Mouse (Mus musculus) erythroid progenitor cell, adult 5-6 weeks (primary cell): Measurements from ENCODE around the gene Kdm1b. TPM values are rescaled to one million over a fixed set of nuclear protein-coding genes. Genes with fewer than 3 reads are reported as not detected.
A peak's percentile ranks its signal among the peaks of the same experiment; 100 is the strongest.

ENCODE experiments used
- ATAC-seq: replicated peaks from 2 replicates; pipeline ENCODE4 v1.8.0; 2016; ENCODE audit warnings: moderate number of reproducible peaks, mild to moderate bottlenecking, moderate TSS enrichment, inconsistent platforms; ENCODE audit not compliant: poor library complexity, low FRiP score, severe bottlenecking
- total RNA-seq, 2 experiments: library from RNA; stranded (forward) in 1 of 2; stranded (reverse) in 1 of 2; fragments of 150-400 nt in 1 of 2; fragments of 186-747, 209-891 nt in 1 of 2; gene quantifications; 2 replicates each; pipeline versions ENCODE4 v1.2.3 to v1.2.4; 2015 to 2017; ENCODE audit warnings: low replicate concordance in 2 of 2

Gene Kdm1b
- total RNA-seq, 2 experiments from 2014 or later = 3.4 to 6.8 TPM

DNA sequence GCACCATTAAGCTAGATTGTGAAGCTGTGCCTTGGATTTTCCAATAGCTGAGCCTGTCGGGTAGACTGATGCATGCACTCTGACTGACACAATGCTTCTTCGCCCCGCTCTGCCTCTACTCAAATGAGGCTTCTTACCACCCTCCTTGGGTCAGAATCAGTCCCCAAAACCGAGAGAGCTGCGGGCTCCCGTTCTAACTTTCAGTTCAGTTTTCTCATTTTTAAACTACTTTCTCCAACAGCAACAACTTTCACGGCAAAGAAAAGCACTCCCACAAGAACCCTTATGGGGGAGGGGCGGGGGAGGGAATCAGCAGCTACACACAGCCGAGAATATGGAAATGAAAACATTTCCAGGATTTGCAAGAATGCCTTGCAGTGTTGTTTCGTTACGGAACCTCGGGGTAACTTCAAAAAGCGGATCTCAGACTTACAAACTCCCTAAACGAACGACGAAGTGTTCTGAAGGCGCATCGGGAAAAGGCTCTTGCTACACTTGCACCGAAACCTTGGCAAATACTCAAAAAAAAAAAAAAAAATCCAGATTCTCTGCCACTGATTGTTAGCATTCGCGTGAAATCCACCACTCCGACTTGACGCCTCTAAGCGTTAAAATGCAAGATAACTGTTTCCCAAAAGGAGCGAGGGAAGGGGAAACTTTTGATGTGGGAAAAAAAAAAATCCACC is 61.7 kb downstream of the Kdm1b start:
- no peak for ATAC-seq

DNA sequence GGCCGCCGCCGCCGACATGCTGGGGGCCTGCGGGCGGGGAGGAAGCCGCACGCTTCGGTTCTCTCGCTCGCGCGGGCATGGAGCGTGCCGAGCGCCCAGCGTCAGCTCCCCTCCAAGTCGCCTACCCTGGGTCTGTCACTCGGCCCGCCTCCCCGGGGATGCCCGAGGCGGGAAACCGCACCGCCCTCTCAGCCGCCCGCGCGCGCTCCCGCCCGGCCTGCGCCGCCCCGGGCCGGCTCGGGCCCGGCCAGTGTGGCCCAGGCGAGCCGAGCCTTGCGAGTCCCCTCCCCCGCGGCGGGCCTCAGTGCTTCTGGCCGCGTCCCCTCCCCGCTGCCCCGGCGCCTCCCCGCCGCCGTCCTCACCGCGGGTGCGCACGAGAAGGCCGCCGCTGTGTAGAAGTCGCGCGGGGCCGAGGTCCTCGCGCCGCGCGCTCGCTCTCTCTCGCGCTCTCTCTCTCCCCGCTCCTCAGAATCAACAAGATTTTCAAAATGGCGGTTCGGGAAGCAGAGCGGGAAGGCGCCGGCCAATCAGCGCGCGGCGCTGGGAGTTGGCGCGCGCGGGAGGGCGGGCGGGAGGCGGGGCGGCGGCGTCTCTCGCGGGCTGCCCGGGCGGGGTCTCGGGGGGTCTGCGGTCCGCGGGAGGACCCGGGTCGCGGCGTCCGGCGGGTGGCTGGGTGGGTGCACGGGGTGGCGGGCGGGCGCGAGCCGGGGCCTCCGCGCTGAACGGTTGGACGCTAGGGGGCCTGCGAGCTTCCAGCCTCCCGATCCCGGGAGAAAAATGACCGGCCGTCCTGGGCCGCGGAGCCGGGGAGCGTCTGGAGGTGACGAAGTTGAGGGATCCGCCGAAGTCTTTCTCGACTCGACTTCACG is 62.6 kb downstream of the Kdm1b start, which contains the start of gene Dek:
Dek (minus strand) TSS at position 491 of the 869 bp plus-strand sequence.
- ATAC-seq = peak; percentile 59; the same call in 1 of the 2 replicates

DNA sequence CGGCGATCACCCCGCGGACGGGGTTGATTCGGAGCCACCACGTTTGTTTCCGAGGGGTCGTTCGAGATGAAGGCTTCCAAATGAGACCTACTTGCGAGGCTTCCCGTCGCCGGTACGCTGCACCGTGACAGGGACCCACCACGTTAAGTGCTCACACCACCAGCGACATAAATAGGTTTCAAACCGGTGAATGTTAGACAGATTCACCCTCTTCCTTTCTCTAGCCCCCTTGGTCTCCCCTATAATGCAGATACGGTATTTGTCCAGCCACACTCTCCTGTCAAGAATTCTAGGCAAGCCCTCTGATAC is 63.2 kb downstream of the Kdm1b start:
- 0 out of 2 replicates have a peak, but pooled peaks have one; percentile 1 for ATAC-seq

DNA sequence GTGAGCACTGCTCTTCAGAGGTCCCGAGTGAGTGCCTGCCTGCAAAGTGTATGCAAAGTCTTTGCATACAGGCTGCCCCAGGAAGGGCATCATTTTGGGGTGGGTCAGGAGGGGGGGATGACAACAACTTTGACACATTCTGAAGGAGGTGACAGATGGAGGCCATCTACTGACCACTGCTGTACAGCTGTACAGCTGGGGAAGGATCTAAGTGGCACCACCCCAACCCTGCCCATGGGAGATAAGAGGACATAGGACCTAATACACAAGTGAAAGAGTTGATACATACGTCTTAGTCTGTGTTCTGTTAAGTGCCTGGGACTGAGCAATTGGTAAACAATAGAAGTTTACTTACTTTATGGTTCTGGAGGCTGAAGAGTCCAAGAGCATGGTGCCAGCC is 65.9 kb downstream of the Kdm1b start:
- peak; percentile 56 for ATAC-seq

DNA sequence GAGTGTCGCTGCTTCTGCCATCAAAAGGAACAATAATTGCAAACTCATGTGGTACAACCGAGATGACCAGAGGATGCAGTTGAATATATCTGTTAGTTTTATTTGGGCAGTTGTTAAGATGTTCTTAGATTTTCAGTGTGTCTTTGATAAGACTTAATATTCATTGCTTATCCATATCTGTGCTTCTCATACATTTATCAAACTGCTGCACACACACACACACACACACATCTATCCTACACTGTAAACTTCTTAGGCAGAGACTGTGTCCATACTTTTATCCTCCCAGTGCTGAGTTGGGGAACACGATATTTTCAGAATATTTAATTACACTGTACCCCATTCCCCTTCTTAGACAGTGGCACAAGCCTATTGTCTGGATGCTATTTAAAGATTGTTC is 67.9 kb downstream of the Kdm1b start:
- 0 out of 2 replicates have a peak, but pooled peaks have one; percentile 7 for ATAC-seq

DNA sequence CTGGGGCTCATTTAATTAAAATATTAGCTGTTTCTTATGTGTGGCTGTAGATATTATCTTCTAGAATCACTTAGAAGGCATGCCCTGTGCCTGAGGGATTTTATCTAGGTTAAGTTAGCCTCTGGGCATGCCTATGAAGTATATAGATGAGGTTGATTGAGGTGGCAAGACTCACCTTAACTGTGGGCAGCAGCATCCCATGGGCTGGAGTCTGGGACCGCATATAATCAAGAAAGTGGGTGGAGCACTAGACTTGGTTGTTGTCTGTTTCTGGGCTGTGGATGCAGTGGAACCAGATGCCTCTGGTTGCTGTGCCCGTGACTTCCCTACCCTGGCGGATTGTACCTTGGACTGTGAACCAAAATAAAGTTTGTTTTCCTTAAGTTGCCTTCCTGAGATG is 68.8 kb downstream of the Kdm1b start:
- ATAC-seq = peak; percentile 43

DNA sequence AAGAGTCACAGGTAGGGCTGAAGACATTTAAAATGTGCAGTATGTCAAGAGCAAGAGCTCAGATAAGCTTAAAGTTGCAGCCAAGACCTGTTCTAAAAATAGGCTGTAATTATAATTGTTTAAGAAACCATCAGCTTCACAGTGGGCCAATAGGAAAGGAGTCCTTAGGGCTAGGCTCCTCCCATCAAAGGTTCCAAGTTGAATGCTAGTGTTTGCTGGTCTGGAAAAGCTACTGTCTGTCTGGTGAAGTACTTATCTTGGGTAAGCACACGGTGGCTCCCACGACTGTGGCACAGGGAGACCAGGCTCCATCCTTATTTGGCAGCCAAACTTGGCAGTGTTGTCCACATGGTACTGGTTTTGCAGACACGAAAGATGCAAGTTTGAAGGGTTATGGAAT is 69.6 kb downstream of the Kdm1b start:
- ATAC-seq = peak; percentile 86

DNA sequence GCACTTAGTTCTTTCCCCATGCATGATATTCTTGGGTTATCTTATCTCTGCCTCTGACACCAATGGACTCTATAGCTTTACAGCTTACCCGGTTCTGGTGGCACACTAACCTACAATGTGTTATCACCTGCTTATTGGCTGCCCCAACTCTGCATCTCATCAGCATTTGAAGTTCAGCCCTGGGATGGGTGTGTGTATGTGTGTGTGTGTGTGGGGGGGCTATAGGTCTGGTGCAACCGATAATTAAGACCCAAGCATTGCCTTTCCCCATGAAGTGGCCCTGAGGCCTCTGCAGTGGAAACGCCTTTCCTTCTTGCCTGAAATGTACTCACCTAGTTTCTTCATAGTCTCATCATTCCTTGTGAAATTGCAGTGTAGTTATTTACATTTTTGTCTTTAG is 72.7 kb downstream of the Kdm1b start:
- no peak for ATAC-seq

DNA sequence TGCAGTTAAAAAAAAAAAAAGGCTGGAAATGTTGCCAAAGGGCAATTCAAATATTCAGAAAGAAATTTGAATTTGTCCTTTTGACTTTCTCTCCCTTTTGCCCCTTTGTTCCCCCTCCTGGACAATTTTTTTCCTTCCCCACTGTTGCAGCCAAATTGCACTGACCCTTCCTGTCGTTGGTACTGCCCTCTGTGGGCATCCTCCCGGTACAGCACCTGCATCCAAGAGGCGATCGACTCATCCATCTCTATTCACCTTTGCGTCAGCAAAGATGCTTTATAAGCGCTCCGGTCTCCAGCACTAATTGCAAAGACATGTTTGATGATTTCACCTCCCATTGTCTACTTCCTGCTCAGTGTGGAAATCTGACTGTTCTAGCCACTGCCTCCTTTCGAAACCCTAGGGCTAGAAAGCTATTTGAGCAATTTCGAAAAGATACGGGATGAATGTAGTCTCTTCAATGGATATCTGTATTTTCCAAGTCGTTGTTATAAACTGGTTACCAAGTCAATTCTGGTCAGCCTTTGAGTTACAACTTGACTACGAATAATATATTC is 78.1 kb downstream of the Kdm1b start:
- 0 out of 2 replicates have a peak, but pooled peaks have one; percentile 59 for ATAC-seq

DNA sequence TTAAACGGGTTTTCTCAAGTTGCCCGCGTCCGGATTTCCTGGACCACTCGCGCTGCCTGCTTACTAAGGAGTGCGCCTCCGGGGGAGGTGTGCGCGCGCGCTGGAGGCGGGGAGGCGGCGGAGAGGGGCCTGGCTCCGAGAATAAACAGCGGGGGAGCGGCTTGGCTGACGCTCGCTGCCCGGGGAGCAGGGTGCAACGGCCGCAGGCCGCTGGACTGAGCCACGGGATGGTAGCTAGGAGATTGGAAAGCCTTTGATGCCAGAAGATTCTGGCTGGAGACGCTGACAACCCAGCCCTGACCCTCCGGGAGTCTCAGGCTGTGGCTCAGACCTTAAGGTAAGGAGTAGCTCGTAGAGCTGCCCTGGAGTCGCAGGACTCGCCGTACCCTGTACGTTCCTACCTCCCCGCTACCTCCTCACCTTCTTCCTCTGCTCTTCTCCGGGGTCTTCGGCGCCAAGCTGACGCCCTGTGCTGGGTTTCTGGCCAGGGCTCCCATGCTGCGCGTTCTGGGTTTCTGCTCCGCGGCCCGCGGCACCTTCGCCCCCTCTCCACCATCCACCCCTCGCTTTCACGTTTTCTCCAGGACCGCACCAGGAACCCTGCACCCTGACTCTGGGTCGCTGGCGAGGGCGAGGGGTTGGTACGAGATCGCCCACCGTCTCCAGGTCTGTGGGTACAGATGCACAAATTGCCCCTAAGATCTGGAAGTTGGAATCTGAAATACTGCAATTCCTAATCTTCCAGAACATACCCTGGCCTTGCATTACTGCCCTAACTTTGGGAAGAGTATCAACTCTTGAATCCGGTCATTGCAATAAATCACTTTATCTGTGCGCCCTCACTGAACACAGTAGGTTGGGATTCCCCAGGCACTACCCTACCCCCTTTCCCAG is 79.5 kb downstream of the Kdm1b start, which contains the start of gene Rnf144b:
Rnf144b (plus strand) TSS at position 120 of the 894 bp plus-strand sequence.
- ATAC-seq = no peak

DNA sequence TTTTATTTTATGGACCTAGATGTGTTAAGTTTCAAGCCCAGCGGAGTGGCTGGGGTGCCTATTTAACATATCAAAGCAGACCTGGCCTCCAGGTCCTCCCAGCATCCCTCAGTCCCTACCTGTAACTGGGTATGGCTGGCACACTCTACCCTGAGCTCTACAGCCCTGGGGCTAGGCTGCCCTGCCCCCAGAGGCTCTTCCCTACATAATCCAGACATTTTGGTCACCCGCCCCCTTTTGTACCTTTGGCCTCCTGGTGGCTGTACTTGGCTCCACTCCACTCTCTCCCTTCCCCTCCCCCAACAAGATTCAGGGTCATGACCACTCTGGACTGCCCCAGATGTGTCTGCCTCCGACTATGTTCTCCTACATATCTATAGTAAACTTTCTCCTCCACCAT is 81.2 kb downstream of the Kdm1b start:
- ATAC-seq = no peak

DNA sequence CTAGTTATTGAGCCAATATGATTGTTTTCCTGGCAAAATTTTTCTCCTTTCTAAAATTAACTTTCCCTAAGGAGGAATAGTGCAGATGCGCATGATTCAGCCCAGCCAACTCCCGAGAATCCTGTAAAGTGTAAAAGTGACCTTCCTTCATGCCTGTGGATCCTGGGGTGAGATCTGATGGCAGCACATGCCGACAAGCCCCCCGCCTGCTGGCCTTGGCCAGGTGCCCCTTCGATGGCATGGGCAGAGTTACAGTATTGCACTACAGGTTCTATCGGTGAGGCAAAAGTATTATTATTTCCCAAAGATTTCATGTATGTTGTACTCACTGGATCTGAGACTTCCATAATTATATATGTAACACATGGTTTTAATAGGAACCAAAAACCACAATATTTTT is 81.7 kb downstream of the Kdm1b start:
- no peak for ATAC-seq

DNA sequence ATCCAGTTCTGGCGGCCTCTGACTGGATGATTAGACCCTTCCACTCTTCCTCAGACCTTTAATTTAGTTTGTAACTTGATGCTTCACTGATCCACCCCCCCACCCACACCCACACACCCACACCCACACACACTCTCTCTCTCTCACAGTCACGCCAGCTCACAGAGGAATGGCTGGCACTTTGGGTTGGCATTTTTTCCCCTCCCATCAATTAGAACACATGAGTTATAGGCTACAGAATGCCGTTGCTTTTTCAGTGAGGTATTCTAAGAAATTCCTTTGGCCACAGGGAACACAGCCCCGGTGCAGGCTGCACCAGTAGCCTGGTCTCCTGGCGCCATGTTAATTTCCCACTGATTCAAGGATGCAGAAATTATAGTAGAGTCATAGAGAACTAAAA is 82.3 kb downstream of the Kdm1b start:
- no peak for ATAC-seq

DNA sequence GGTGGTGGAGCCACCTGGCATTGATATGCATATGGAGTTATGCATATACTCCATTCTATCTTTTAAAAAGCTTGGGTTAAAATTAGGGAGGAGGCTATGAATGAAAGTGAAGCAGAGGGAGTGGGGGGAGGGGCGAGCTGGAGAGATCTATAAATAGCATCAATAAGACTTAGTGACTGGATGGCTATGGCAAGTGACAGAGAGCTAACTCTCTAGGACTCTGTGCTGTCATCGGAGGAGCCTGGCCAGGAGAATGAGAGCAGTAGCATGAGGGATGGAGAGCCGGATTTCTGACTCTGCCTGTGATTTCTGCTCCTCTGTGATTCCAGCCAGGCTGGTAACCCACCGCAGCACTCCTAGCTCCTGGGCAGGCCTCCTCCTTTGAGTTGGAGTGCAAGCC is 85.8 kb downstream of the Kdm1b start:
- ATAC-seq = no peak

DNA sequence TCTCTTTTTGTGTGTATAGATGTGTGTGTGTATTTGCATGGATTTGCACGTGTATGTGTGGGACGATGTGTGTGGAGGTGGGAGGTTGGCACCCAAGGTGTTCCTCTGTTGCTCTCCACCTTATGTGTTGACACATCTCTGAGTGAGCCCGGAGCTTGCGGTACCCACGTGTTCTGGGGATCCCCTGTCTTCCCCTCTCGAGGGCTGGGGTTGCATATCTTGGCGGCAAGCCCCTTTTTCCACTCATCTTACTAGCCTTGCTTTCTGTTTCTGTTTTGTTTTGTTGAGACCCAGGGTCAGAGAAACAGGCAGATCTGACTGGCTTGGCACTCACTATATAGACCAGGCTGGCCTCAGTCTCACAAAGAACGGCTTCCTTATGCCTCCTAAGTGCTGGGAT is 89.8 kb downstream of the Kdm1b start:
- ATAC-seq = 0 out of 2 replicates have a peak, but pooled peaks have one; percentile 30

DNA sequence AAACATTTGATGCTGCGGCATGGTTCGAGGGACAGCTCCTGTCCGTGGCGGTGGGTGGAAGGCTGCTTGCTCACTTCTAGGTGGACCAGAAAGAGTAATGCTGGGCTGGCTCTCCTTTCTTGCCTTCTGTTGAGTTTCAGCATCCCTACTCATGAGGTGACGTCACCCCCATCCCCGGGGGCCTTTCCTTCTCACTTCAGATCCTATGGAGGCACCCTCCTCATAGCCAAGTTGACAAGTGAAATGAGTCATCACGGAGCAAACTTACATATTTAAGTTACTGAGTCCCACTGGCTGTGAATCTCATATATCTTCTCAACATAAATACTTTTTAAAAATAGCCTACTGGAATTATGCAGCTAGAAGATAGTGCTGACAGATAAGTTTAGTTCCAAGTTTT is 91.5 kb downstream of the Kdm1b start:
- ATAC-seq = no peak
